Mouse (Mus musculus) neural tube, embryonic 12.5 days (tissue): Measurements from ENCODE around the gene Orm1. TPM values are rescaled to one million over a fixed set of nuclear protein-coding genes. Genes with fewer than 3 reads are reported as not detected.

Experiments
- ATAC-seq: fragments of 200-750 bp; cut with Nextera tagmentation; 2 replicates; pipeline ENCODE4 v1.8.0; 2017; ENCODE audit warnings: low read depth, mild to moderate bottlenecking, moderate TSS enrichment, moderate library complexity; ENCODE audit not compliant: low FRiP score
- H3K27ac ChIP-seq: fragments of 300-500 bp; sonication (generic); 2 replicates; pipeline ENCODE4 v1.5.1; 2016
- H3K27me3 ChIP-seq: fragments of 300-500 bp; sonication (generic); replicated peaks from 2 replicates; pipeline ENCODE4 v1.6.1; 2016; ENCODE audit warnings: mild to moderate bottlenecking
- H3K36me3 ChIP-seq: fragments of 300-500 bp; sonication (generic); 2 replicates; pipeline ENCODE4 v1.6.1; 2016; ENCODE audit warnings: mild to moderate bottlenecking
- H3K4me1 ChIP-seq: fragments of 300-500 bp; sonication (generic); 2 replicates; pipeline ENCODE4 v1.6.1; 2016
- H3K4me2 ChIP-seq: fragments of 300-500 bp; sonication (generic); replicated peaks from 2 replicates; pipeline ENCODE4 v1.6.1; 2016; ENCODE audit warnings: mild to moderate bottlenecking
- H3K4me3 ChIP-seq: fragments of 300-500 bp; sonication (generic); 2 replicates; pipeline ENCODE4 v1.5.1; 2016
- H3K9ac ChIP-seq: fragments of 300-500 bp; sonication (generic); 2 replicates; pipeline ENCODE4 v1.6.1; 2016; ENCODE audit warnings: mild to moderate bottlenecking
- H3K9me3 ChIP-seq: fragments of 300-500 bp; sonication (generic); 2 replicates; pipeline ENCODE4 v1.6.1; 2016; ENCODE audit warnings: mild to moderate bottlenecking
- WGBS: fragments of 180-500 bp; shearing (Covaris S2); methylation state at CpG from one replicate; pipeline ENCODE4 v1.1.7; 2016; 5-methylcytosine and 5-hydroxymethylcytosine counted together
- polyA plus RNA-seq: library from polyadenylated mRNA; unstranded; fragments of >200 nt; fragmentation: Nextera tagmentation; extraction: Ambion mirVana; gene quantifications from 2 replicates; pipeline ENCODE4 v1.2.1, GENCODE M21; 2016

Orm1 gene
- polyA plus RNA-seq, 1 experiment from 2014 or later: not detected

DNA sequence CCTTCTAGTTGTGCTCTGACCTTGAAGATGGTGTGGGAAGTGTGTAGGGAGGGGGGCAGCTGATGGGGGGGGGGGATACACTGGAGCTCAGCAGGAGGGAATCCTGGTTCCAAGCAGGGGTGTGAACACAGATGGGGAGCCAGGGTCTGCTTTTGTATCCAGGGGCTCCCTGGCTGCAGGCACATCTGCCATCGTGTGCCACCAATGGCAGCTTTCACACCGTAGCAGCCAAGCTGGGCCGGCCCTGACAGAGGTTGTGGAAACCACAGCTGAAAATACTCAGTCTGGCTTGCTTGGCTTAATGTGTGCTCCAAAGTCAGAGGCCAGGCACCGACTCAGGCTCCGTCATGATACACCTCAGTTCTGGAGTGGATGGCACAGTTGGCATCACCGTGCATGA is 43.7 kb downstream of the Orm1 start:
- no peaks in the 10 kb centered on the region for H3K27me3 ChIP-seq
- no peaks in the 10 kb centered on the region for H3K9me3 ChIP-seq
- peaks cover 13% of the 10 kb centered on the region for H3K36me3 ChIP-seq
- no peak overlapping the region for H3K9ac ChIP-seq
- no peak for ATAC-seq
- no peak overlapping the region for H3K4me3 ChIP-seq
- H3K4me1 ChIP-seq: peaks cover 25% of the 10 kb centered on the region
- H3K4me2 ChIP-seq: no peak overlapping the region
- H3K27ac ChIP-seq: no peak overlapping the region
- 72% methylated on average over 6 of the region's 6 CpGs for WGBS

DNA sequence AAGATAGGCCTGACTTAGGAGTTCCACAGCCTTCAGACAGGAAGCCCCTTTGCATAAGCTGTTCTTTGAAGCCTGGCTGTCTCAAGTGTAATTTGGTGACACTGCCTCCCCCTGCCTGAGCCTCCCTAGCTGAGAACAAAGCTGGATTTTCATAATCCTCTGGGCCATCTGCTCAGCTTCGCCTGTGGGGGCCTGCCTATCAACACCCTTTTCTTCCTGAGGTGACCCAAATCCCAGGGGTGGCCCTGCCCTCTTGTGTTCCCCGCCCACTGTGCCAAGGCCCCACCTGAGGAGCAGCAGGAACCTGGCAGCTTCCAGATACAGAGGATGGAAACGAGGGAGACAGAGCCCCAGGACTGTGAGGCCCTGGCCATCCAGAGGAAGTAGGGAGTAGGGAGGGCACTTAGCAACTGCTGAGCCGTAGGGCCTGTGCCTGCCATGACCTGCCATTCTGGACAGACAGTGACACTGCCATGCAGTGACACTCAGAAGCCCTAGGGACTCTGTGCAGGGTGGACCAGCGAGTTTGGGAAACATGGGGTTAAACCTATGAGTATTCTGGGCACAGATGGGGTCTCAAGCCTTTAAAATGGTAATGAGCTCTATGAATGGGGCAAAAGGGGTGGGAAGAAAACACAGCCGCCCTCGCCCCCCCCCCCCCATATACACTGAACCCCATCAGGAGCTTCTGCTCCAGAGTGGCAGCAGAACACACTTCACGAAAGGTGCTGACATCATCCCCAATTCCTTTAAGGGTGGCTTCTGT is 44.9 kb downstream of the Orm1 start:
- Histone ChIP-seq H3K4me1 (peaks cover 25% of the 10 kb centered on the region), H3K4me2 (no peak overlapping the region; the same call in 1 of the 2 replicates), H3K27ac (no peak overlapping the region; the same call in 1 of the 2 replicates), H3K4me3 (no peak overlapping the region), H3K9ac (0 out of 2 replicates have a peak overlapping the region, but pooled peaks have one; percentile 3), H3K27me3 (no peaks in the 10 kb centered on the region), H3K9me3 (no peaks in the 10 kb centered on the region), H3K36me3 (peaks cover 10% of the 10 kb centered on the region)
- 24% methylated on average over 8 of the region's 8 CpGs for WGBS
- peak; percentile 77 for ATAC-seq

DNA sequence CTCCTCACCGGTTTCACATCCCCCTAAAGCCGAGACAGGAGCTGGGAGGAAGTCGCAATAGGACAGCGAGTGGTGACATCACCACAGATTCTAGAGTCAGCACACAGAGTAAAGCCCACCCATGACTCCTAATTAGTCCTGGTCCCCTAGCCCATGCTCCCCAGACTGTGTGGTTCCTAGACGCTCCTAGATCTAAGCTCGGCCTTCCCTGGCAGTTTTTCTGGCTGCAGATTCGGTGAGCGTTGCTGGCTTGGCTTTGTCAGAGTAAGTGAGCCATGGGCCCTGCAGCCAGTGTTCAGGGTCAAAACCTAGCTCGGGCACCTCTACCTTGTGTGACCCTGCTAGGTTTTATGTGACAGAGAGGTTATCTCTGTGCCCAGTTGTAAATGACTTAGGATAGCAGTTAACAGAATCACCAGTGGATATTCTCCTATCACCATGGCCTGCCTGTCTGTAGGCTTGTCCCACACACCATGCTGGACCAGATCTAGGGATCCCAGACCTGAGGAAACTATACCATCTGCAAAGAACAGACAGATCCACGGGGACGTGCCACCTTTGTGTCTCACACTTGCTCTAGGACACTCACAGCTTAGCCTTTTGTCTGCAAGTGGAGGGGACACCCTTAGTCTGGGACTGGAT is 45.6 kb downstream of the Orm1 start:
- no peaks in the 10 kb centered on the region for H3K9me3 ChIP-seq
- H3K9ac ChIP-seq: no peak overlapping the region
- peaks cover 25% of the 10 kb centered on the region for H3K4me1 ChIP-seq
- 0 out of 2 replicates have a peak overlapping the region, but pooled peaks have one; percentile 32 for H3K27ac ChIP-seq
- H3K4me3 ChIP-seq: no peak overlapping the region
- peak; percentile 76 for ATAC-seq
- no peak overlapping the region; the same call in 1 of the 2 replicates for H3K4me2 ChIP-seq
- WGBS: 49% methylated on average over 11 of the region's 11 CpGs
- H3K27me3 ChIP-seq: no peaks in the 10 kb centered on the region
- peaks cover 17% of the 10 kb centered on the region for H3K36me3 ChIP-seq

DNA sequence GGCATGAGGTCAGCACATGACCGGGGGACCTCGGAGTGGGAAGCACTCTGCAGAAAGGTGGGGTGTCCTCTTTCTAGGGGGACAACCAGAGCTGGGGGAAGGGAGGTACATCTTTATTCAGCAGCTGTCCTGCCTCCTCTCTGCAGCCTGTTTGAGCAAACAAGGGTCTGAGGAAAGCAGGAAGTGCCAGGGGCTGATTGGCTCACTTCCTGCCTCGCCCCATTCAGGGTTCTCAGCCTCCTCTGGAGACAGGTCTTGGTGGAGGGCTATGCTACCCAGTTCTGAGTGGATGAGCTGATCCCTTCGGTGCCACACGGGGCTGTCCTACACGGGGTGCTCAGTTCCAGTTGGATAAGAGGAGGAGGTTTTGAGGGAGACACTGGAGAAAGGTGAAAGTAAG is 47.0 kb downstream of the Orm1 start:
- H3K9me3 ChIP-seq: no peaks in the 10 kb centered on the region
- H3K27ac ChIP-seq: no peak overlapping the region
- no peak overlapping the region for H3K4me2 ChIP-seq
- H3K4me1 ChIP-seq: peaks cover 25% of the 10 kb centered on the region
- WGBS: 91% methylated on average over 6 of the region's 6 CpGs
- no peak overlapping the region for H3K9ac ChIP-seq
- H3K36me3 ChIP-seq: peaks cover 17% of the 10 kb centered on the region
- H3K4me3 ChIP-seq: no peak overlapping the region
- no peaks in the 10 kb centered on the region for H3K27me3 ChIP-seq
- ATAC-seq: no peak

Other genes starting within 250 kb of the Orm1 start
- 0.30 and 1.00 TPM in 2 replicates for gene Ambp, start 189.8 kb upstream of the Orm1 start, polyA plus RNA-seq
- gene Kif12, start 172.4 kb upstream of the Orm1 start, polyA plus RNA-seq: not detected in 2 replicates
- 4.6 and 5.4 TPM in 2 replicates for gene Col27a1, start 130.6 kb upstream of the Orm1 start, polyA plus RNA-seq
- gene Orm3, start 11.6 kb downstream of the Orm1 start, polyA plus RNA-seq: not detected in 2 replicates
- not detected in 2 replicates for gene Orm2, start 17.9 kb downstream of the Orm1 start, polyA plus RNA-seq
- 7.3 and 7.5 TPM in 2 replicates for gene Akna, start 58.8 kb downstream of the Orm1 start, polyA plus RNA-seq
- gene Whrn, start 151.4 kb downstream of the Orm1 start, polyA plus RNA-seq: 9.0 and 10.0 TPM in 2 replicates
- gene Atp6v1g1, start 200.2 kb downstream of the Orm1 start, polyA plus RNA-seq: 423 and 429 TPM in 2 replicates
- 3.8 and 4.2 TPM in 2 replicates for gene Tmem268, start 214.2 kb downstream of the Orm1 start, polyA plus RNA-seq